Mouse (Mus musculus) G1E (cell line): ENCODE data around the gene Zfp775.

Experiments used
- CTCF ChIP-seq: IDR thresholded peaks from 2 replicates; pipeline ENCODE4 v1.5.1; 2012; ENCODE audit warnings: low read depth, low read length, inconsistent platforms, mixed read lengths
- GATA1 ChIP-seq: IDR thresholded peaks from 2 replicates; pipeline ENCODE4 v1.6.1; 2012; ENCODE audit warnings: borderline replicate concordance, low read length, inconsistent platforms, mixed read lengths
- POLR2AphosphoS5 ChIP-seq: IDR thresholded peaks from 2 replicates; pipeline ENCODE4 v1.6.1; 2012; ENCODE audit warnings: low read depth, low read length, inconsistent platforms; ENCODE audit not compliant: insufficient replicate concordance
- TAL1 ChIP-seq: conservative IDR thresholded peaks from 2 replicates; pipeline ENCODE4 v1.6.1; 2012; ENCODE audit warnings: low read depth, low read length, inconsistent platforms, mixed read lengths

- TF ChIP-seq CTCF (no peak), TAL1 (no peak), POLR2AphosphoS5 (no peak), GATA1 (no peak)
Observed at GRCm38 (mm10) chr6:48593158-48594042, 8.5 kb upstream of the Zfp775 start, which contains the start of the genes Repin1 and Gm44965.
